ENCODE assay signal across 14 mouse cellular contexts in the genomic region with DNA sequence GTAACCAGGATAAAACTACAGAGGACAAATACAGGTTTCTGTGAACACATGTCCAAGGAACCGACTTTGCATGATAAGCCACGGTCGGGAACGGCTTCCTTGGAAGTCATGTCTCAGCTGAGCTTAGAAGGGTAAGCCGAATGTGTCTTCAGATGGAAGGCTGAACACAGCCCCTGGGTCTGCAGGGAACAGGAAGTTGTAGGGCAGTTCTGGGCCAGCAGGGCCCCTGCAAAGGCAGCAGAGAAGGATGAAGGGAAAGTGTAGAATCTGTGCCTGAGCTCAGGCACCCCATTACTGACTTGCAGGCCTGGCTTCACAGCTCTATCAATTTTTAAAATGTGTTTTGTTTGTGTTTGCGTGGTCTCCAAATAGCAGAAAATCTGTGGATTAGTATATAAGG. TPM values are rescaled to one million over a fixed set of nuclear protein-coding genes. Genes with fewer than 3 reads are reported as not detected.
DNase-seq lines count a peak whose midpoint lies in the region; ATAC-seq and TF ChIP-seq lines count a peak whose summit lies in the region.
"Had no signal": no experiment of that assay in that cellular context is flagged by ENCODE, and none has a peak within 500 bp of the region (broad histone marks: within the 10 kb centered on the region; RNA-seq: fewer than 3 reads in every experiment).

No protein-coding gene starts in this region.

- no peak for TF ChIP-seq CTCF in intestine, postnatal 0 days (IDR thresholded peaks at IDR 0.05; ENCODE audit: low read depth)

- H3K4me2 ChIP-seq in intestine, embryonic 15.5 days (replicated peaks), result no peak overlapping the region
- H3K4me2 ChIP-seq in intestine, postnatal 0 days (replicated peaks; ENCODE audit: low read depth), result no peak overlapping the region
- H3K4me2 ChIP-seq: hindbrain, embryonic 14.5 days had no signal

- 0 out of 2 replicates have a peak, but pooled peaks have one; percentile 39 for ATAC-seq in intestine, embryonic 15.5 days
- ATAC-seq in intestine, postnatal 0 days, result no peak
- ATAC-seq in common myeloid progenitor, adult 5-6 weeks (replicated peaks; ENCODE audit: low read depth, poor library complexity, severe bottlenecking), result peak; percentile 40; the same call in 1 of the 2 replicates

- H3K4me1 ChIP-seq in intestine, embryonic 15.5 days (replicated peaks), result 0 out of 2 replicates have a peak, but pooled peaks cover 4% of the 10 kb centered on the region
- no peaks in the 10 kb centered on the region for H3K4me1 ChIP-seq in intestine, postnatal 0 days (replicated peaks; ENCODE audit: control insufficient read depth, insufficient read depth, low read length)
- H3K4me1 ChIP-seq in midbrain, embryonic 10.5 days, result peaks cover 26% of the 10 kb centered on the region

- DNase-seq in A20 (ENCODE audit: low read depth, low spot score), result peak; percentile 33
- DNase-seq in naive thymus-derived CD4-positive, alpha-beta T cell, adult 2 months (ENCODE audit: low read depth), result peak; percentile 63
- DNase-seq in midbrain, embryonic 10.5 days (ENCODE audit: low spot score), result no peak
- no peak for DNase-seq in frontal cortex, adult 2 months (ENCODE audit: extremely low spot score in 1 of 2, low spot score in 1 of 2)
- DNase-seq in frontal cortex, postnatal 14 days (ENCODE audit: low spot score in 2 of 2), result no peak
- DNase-seq: adrenal gland, adult 8-10 months; cerebellum, adult 9-10 months; left cerebral cortex, postnatal 4 days had no signal

- H3K9ac ChIP-seq in intestine, embryonic 15.5 days, result no peak overlapping the region
- no peak overlapping the region for H3K9ac ChIP-seq in intestine, postnatal 0 days (ENCODE audit: low read depth, low read length)
- H3K9ac ChIP-seq: hindbrain, embryonic 14.5 days had no signal

- H3K27ac ChIP-seq in intestine, embryonic 15.5 days, result no peak overlapping the region
- H3K27ac ChIP-seq in intestine, postnatal 0 days (ENCODE audit: low read depth, low read length), result no peak overlapping the region; the same call in 1 of the 2 replicates
- H3K27ac ChIP-seq in midbrain, embryonic 10.5 days (replicated peaks), result no peak overlapping the region

- H3K9me3 ChIP-seq in intestine, embryonic 15.5 days, result no peaks in the 10 kb centered on the region
- H3K9me3 ChIP-seq in intestine, postnatal 0 days (ENCODE audit: control insufficient read depth), result no peaks in the 10 kb centered on the region
- no peaks in the 10 kb centered on the region for H3K9me3 ChIP-seq in midbrain, embryonic 10.5 days (replicated peaks)
- H3K9me3 ChIP-seq: G1E had no signal

- no peak overlapping the region for H3K4me3 ChIP-seq in intestine, embryonic 15.5 days (replicated peaks)
- H3K4me3 ChIP-seq in intestine, postnatal 0 days (ENCODE audit: low read depth, low read length), result no peak overlapping the region
- H3K4me3 ChIP-seq in midbrain, embryonic 10.5 days, result no peak overlapping the region

- H3K36me3 ChIP-seq in intestine, embryonic 15.5 days, result no peaks in the 10 kb centered on the region
- H3K36me3 ChIP-seq in intestine, postnatal 0 days (ENCODE audit: control insufficient read depth, insufficient read depth), result no peaks in the 10 kb centered on the region
- H3K36me3 ChIP-seq in midbrain, embryonic 10.5 days, result no peaks in the 10 kb centered on the region
- H3K36me3 ChIP-seq: G1E had no signal

- WGBS in intestine, embryonic 15.5 days, result 58% methylated on average over 6 of the region's 6 CpGs
- 75% methylated on average over 6 of the region's 6 CpGs for WGBS in intestine, postnatal 0 days
- 94% methylated on average over 6 of the region's 6 CpGs for WGBS in midbrain, embryonic 10.5 days

- H3K27me3 ChIP-seq in intestine, embryonic 15.5 days (replicated peaks), result no peaks in the 10 kb centered on the region
- H3K27me3 ChIP-seq in intestine, postnatal 0 days (replicated peaks; ENCODE audit: control insufficient read depth, insufficient read depth, low read length), result no peaks in the 10 kb centered on the region
- no peaks in the 10 kb centered on the region for H3K27me3 ChIP-seq in midbrain, embryonic 10.5 days (ENCODE audit: low read depth, poor library complexity, severe bottlenecking)

RNA-seq across cellular contexts. Expression of gene Gm17571, which starts 22.2 kb away (rescaled TPM):
- not detected in 2 replicates for polyA plus RNA-seq in intestine, embryonic 15.5 days (2015; fragmentation: Nextera tagmentation; extraction: Ambion mirVana)
- not detected in 2 replicates for polyA plus RNA-seq in intestine, postnatal 0 days (2015; fragmentation: Nextera tagmentation; extraction: Ambion mirVana)
- total RNA-seq in common myeloid progenitor, adult 5-6 weeks (2017), result not detected in 2 replicates
- not detected in 2 replicates for polyA plus RNA-seq in midbrain, embryonic 10.5 days (2016; fragmentation: Nextera tagmentation; extraction: Ambion mirVana)
- not detected in 2 replicates for polyA plus RNA-seq in frontal cortex, adult 2 months (2012; rRNA removed)
- total RNA-seq: adrenal gland, adult 8-10 months; G1E; left cerebral cortex, postnatal 4 days; megakaryocyte-erythroid progenitor cell, adult 5-6 weeks had no signal
- polyA plus RNA-seq: G1E; hindbrain, embryonic 14.5 days had no signal

Comparison
In these comparisons a context has a peak if more than half of its experiments do, and no peak if none do; other contexts are left out.
1. DNase-seq: peak in A20 (single experiment) and naive thymus-derived CD4-positive, alpha-beta T cell, adult 2 months (single experiment); none in midbrain, embryonic 10.5 days (single experiment), frontal cortex, adult 2 months (0 of 2) and frontal cortex, postnatal 14 days (0 of 2).